Mouse (Mus musculus): ENCODE measurements around the gene Alg14. TPM values are rescaled to one million over a fixed set of nuclear protein-coding genes. Genes with fewer than 3 reads are reported as not detected.

Alg14 gene
- 28.9 and 34.5 TPM in 2 replicates for polyA plus RNA-seq (2015; fragmentation: Nextera tagmentation; extraction: Ambion mirVana)

DNA sequence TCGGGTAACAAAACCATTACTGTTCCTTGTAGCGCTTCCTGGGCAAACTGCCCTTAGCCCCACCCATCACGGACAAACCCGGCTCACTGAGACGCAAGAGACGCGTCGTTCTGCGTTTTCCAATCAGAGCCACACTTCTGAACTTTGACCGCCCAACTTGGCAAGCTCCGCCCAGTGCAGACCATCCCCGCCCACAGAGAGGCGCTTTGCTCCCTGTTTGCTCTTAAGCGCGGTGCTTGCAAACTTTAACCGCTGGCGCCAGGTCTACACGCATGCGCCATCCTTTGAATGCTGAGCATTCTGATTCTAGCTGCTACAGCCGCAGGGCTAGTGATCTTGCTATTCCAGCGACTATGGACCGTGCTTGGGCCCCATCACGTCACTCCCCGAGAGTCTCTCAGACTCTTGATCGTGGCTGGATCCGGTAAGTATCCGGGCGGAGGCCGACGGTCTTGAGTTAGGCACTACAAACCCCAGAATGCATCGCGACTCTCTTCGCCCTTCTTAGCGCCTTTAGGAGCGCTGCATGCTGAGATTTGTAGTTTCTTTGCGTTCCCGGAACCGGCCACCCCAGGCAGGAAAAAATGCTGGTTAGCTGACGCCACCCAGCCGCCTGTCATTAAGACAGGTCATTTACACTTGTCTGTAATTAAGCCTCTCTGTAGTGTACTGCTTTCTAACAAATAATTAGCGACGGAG lies at the start of gene Alg14:
Gene Alg14, plus strand, starts transcription at position 214 of the 699 bp plus-strand sequence.
- Histone ChIP-seq H3K4me3 (peak within 1 kb of the TSS; percentile 65), H3K9me3 (no peaks in the 10 kb centered on the region), H3K4me1 (peaks cover 5% of the 10 kb centered on the region), H3K27me3 (no peaks in the 10 kb centered on the region), H3K36me3 (no peaks in the 10 kb centered on the region), H3K4me2 (replicated peaks) (peak within 1 kb of the TSS; percentile 48), H3K9ac (replicated peaks) (peak within 1 kb of the TSS; percentile 62), H3K27ac (replicated peaks) (peak within 1 kb of the TSS; percentile 95)
- WGBS, result under 1% methylated on average over 42 of the region's 42 CpGs
- ATAC-seq (replicated peaks), result peak; percentile 97

DNA sequence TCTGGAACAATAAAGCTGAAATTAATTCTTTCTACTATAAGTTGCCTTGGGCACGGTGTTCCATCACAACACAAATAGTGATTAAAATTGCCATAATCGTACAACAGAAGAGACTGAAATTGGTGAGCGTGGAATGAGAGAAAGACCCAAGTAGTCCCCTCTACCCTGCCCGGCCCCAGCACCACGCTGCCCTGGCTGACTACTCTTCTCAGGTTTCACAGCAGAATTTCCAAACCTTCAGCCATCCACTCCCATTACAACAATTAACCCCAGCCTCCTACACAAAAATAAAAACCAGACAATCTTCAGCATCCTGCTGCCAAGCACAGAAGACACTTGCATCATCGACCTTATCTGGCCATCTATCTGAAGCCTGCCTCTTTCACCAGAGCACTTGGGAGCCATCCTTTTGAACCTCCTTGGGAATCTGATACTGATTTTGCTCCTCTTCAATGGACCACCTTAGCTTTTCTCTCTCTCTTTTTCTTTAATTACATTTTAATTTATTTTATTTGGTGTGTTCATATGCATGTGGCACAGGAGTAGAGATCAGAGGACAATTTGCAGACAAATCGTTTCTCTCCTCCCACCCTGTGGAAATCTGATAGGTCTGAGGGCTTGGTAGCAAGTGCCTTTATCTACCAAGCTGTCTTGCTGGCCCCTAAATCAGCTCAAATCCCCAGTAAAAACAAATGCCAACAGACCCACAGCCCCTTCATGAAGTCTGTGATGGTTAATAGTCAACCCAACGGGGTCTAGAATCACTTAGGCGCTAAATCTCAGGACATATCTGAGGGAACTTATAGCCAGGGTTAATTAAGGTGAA lies 49.2 kb upstream of the Alg14 start:
- ATAC-seq (replicated peaks), result no peak
- Histone ChIP-seq H3K27me3 (no peaks in the 10 kb centered on the region), H3K9ac (replicated peaks) (no peak overlapping the region), H3K27ac (replicated peaks) (no peak overlapping the region), H3K4me1 (peaks cover 13% of the 10 kb centered on the region), H3K36me3 (no peaks in the 10 kb centered on the region), H3K9me3 (no peaks in the 10 kb centered on the region), H3K4me3 (no peak overlapping the region), H3K4me2 (replicated peaks) (no peak overlapping the region)
- WGBS, result 80% methylated on average over 9 of the region's 9 CpGs

DNA sequence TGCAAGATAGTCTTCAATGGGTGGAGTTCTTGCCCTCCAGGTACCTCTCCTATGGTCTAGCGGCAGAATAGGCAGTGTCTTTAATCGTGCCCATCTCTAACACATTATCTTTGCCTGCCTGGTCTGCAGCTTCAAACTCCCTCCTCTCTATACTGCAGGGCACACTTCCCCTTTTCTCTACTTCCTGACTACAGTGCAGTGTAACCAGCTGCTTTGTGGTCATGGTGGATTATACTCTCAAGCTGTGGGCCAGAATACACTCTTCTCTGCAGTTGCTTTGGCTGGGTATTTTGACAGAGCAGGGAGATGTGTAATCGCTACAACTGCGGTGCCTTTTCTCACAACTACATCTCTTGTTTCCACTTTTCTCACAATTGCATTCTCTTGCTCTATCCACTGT lies 48.6 kb upstream of the Alg14 start:
- H3K36me3 ChIP-seq, result no peaks in the 10 kb centered on the region
- H3K4me3 ChIP-seq, result no peak overlapping the region
- no peak overlapping the region for H3K27ac ChIP-seq (replicated peaks)
- H3K9ac ChIP-seq (replicated peaks), result no peak overlapping the region
- no peak overlapping the region for H3K4me2 ChIP-seq (replicated peaks)
- ATAC-seq (replicated peaks), result no peak
- H3K9me3 ChIP-seq, result no peaks in the 10 kb centered on the region
- 91% methylated on average over 4 of the region's 4 CpGs for WGBS
- H3K4me1 ChIP-seq, result peaks cover 13% of the 10 kb centered on the region
- no peaks in the 10 kb centered on the region for H3K27me3 ChIP-seq

DNA sequence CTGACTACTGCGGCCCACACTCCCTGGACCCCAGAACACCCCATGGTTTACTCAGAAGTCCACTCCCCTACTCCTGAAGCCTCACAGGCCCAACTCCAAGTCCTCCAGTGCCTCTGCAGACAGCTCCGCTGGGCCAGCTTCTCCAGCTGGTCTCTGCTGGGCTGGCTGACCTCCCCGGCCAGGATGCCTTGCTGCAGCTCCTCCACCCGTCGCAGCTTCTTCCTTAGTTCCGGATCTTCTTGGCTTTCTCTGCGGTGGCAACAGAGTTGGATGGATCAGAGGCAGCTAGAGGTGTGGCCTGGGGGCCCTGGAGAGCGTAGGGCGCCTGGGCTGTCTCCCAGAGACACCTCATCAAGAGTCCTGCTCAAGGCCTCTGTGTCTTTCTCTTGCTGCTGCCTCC lies 41.5 kb upstream of the Alg14 start:
- peaks cover 10% of the 10 kb centered on the region; the same call in 1 of the 2 replicates for H3K4me1 ChIP-seq
- no peak overlapping the region for H3K9ac ChIP-seq (replicated peaks)
- WGBS, result 95% methylated on average over 9 of the region's 9 CpGs
- no peak overlapping the region for H3K4me2 ChIP-seq (replicated peaks)
- H3K27ac ChIP-seq (replicated peaks), result no peak overlapping the region
- ATAC-seq (replicated peaks), result no peak
- H3K4me3 ChIP-seq, result no peak overlapping the region
- no peaks in the 10 kb centered on the region for H3K36me3 ChIP-seq
- no peaks in the 10 kb centered on the region for H3K9me3 ChIP-seq
- no peaks in the 10 kb centered on the region for H3K27me3 ChIP-seq

DNA sequence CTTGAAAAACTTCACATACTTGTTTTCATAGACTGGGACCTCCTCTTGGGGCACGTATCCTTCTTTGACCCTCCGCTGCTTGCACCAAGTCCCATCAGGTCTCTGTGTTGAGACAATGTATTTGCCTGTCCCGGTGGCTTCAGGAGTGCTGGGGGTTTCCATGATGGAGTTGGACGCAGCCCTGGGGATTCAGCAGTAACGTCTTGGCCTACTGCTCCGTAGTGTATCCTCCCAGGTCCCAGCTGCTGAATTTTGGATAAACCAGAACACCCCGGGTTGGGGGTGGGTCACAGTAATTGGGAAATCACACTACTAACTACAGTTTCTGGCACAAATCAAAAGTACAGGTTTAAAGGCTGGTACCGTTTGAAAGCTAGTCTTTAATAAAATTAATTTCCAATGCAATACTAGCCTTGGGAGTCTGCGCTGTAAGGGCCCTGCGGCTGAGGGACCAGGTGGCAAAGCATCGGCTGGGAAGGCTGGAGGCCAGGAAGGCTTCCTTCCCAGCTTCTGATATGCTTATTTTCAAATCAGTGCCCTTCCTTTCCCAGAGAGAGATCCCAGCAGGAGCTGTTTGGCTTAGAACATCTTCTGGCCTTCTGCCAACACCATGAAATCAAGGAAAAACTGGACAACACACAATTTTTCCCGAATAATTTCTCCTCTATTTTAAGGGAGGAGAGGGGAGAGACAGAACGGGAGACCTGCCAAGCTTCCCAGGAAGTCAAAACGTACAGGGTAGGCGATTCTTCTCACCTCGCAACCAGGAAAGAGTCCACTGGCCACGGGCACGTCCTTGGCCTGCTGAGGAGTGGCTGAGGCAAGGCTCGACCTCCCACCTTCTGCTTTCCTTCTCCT lies 40.8 kb upstream of the Alg14 start:
- peaks cover 10% of the 10 kb centered on the region; the same call in 1 of the 2 replicates for H3K4me1 ChIP-seq
- H3K4me2 ChIP-seq (replicated peaks), result no peak overlapping the region
- no peaks in the 10 kb centered on the region for H3K27me3 ChIP-seq
- H3K4me3 ChIP-seq, result no peak overlapping the region
- no peaks in the 10 kb centered on the region for H3K9me3 ChIP-seq
- 0 out of 2 replicates have a peak, but pooled peaks have one; percentile 35 for ATAC-seq (replicated peaks)
- 69% methylated on average over 19 of the region's 19 CpGs for WGBS
- peak overlapping the region; percentile 20; the same call in 1 of the 2 replicates for H3K27ac ChIP-seq (replicated peaks)
- H3K36me3 ChIP-seq, result no peaks in the 10 kb centered on the region
- H3K9ac ChIP-seq (replicated peaks), result no peak overlapping the region

DNA sequence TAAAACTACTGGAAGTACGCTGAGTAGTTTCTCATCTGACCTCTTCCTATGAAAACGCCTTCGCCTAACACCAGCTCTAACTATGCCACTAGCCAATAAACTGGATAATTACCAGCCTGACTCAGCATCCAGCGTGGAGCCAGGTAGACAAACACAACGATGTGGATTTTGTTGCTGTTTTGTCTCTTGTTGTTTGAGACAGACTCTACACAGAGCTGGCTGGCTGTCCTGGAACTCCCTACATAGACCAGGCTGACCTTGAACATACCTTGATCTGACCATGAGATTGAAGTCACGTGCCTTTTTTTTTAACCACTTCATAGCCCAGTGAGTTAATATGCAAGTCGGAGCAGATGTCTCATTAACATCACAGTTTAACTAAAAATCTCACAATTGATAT lies 36.1 kb upstream of the Alg14 start:
- WGBS, result 89% methylated on average over 7 of the region's 7 CpGs
- no peaks in the 10 kb centered on the region for H3K27me3 ChIP-seq
- H3K4me2 ChIP-seq (replicated peaks), result no peak overlapping the region

DNA sequence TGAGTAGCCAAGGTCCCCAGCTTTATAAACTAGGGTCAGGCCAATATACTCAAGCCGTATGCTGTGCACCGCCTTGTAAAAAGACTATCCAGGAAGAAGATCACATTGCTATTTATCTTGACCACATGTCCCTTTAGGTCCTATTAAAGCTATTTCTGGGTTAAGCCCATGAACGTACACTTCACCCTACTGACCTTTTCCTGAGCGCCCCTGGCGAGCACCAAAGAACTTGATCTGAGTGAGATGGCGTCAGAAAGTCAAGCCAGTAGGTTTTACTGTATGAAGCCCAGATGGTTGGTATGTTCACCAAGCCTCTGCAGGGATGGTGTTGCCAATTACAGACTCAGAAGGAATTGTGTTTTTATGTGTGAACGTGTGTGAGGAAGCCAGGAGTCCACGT lies 35.4 kb upstream of the Alg14 start:
- Histone ChIP-seq H3K4me2 (replicated peaks) (no peak overlapping the region), H3K4me1 (peaks cover 3% of the 10 kb centered on the region; the same call in 1 of the 2 replicates), H3K27me3 (no peaks in the 10 kb centered on the region; the same call in 1 of the 2 replicates), H3K9ac (replicated peaks) (no peak overlapping the region), H3K27ac (replicated peaks) (no peak overlapping the region), H3K4me3 (no peak overlapping the region), H3K36me3 (no peaks in the 10 kb centered on the region), H3K9me3 (no peaks in the 10 kb centered on the region)
- no peak for ATAC-seq (replicated peaks)
- WGBS, result 88% methylated on average over 8 of the region's 8 CpGs

More for the DNA sequence above, 36.1 kb upstream of the Alg14 start:
- Histone ChIP-seq H3K36me3 (no peaks in the 10 kb centered on the region), H3K9me3 (no peaks in the 10 kb centered on the region), H3K27ac (replicated peaks) (no peak overlapping the region), H3K4me1 (peaks cover 9% of the 10 kb centered on the region; the same call in 1 of the 2 replicates), H3K4me3 (no peak overlapping the region), H3K9ac (replicated peaks) (no peak overlapping the region)
- ATAC-seq (replicated peaks), result no peak

DNA sequence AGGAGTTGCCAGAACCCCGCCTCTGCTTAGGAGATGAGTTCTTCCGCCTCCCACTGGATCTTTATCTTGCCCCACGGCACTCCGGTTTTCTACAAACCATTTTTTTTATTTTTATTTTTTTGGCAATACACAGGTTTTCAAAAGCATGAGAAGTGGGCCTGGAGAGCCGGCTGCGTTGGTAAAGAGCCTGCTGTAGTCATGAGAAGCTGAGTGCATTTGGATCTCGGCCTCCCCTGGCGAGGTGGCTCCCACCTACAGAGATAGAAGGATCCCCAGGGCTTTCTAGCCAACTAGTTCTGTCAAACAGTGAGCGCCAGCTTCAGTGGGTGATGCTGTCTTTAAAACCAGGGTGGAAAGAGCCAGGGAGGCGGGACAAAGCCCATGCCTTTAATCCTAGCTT lies 34.2 kb upstream of the Alg14 start:
- 82% methylated on average over 10 of the region's 10 CpGs for WGBS
- H3K36me3 ChIP-seq, result no peaks in the 10 kb centered on the region
- peaks cover 3% of the 10 kb centered on the region; the same call in 1 of the 2 replicates for H3K27me3 ChIP-seq
- no peak for ATAC-seq (replicated peaks)
- peaks cover 6% of the 10 kb centered on the region for H3K4me1 ChIP-seq
- H3K4me3 ChIP-seq, result no peak overlapping the region
- H3K27ac ChIP-seq (replicated peaks), result no peak overlapping the region
- no peak overlapping the region for H3K4me2 ChIP-seq (replicated peaks)
- no peaks in the 10 kb centered on the region for H3K9me3 ChIP-seq
- H3K9ac ChIP-seq (replicated peaks), result no peak overlapping the region

DNA sequence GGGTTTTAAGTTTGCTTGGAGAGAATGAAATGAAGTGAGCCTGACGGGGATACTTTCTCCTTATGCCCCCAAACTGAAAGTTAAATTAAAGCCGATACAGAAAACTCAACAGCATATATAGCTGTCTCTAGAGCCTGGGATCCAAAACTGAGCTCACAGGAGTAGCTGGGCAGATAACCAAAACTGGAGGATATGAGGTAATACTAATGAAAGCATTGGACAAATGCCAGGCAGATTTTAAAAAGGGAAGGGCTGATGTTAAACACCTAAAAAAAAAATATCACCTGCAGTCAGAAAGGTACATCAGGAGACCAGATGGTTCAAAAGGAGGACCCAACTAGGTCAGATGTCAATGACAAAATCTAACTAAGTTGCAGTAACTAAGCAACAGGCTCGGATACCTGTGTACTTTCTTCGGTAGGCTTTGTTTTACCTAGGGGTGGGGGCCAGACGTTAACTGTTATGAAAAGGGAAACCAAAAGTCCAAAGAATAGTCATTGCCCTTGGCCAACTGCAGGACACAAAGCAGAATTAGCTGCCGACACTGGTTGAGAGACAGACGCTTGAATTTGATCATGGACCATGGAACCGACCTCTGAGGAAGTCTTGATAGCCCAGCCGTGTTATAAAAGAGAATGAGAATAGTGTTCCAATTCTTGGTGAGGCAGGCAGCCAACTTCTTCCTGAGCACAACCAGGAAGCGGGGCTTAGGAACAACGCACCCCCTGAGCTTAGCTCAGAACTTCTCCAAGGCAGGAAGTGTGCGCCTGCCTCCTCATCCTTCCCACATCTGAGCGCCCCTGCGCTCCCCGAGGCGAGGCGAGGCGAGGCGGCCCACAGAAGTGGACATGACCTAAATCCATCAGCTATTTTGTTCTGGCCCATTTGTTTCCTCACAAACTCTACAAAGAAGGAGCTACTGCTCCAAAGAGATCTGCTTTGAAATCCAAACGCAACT lies 32.8 kb upstream of the Alg14 start:
- Histone ChIP-seq H3K4me3 (no peak overlapping the region), H3K9me3 (no peaks in the 10 kb centered on the region), H3K9ac (replicated peaks) (no peak overlapping the region), H3K4me2 (replicated peaks) (no peak overlapping the region), H3K36me3 (no peaks in the 10 kb centered on the region), H3K27ac (replicated peaks) (no peak overlapping the region), H3K27me3 (peaks cover 3% of the 10 kb centered on the region; the same call in 1 of the 2 replicates), H3K4me1 (peaks cover 10% of the 10 kb centered on the region)
- WGBS, result 68% methylated on average over 20 of the region's 20 CpGs
- ATAC-seq (replicated peaks), result no peak

DNA sequence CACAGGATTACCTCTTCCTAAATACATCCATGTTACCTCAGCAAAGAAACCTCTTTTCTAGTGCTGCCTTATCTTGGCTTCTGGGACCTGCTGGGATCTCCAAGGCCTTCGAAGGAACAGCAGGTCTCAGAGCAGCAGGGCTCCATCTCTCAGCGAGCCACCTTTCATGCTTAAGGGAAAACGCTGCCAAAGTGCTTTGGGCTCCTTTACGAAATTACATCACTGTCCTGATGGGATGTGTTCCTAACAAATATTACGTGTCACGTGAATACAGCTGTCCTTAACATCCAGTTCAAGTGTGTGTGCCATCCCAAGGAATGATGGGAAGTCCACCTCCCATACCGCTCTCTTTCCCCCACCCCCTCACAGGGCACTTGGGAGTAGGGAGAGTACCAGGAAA lies 31.5 kb upstream of the Alg14 start:
- no peak overlapping the region for H3K27ac ChIP-seq (replicated peaks)
- no peak for ATAC-seq (replicated peaks)
- WGBS, result 76% methylated on average over 7 of the region's 7 CpGs
- H3K4me3 ChIP-seq, result no peak overlapping the region
- peaks cover 8% of the 10 kb centered on the region for H3K27me3 ChIP-seq
- H3K9me3 ChIP-seq, result no peaks in the 10 kb centered on the region
- H3K4me2 ChIP-seq (replicated peaks), result no peak overlapping the region
- no peaks in the 10 kb centered on the region for H3K36me3 ChIP-seq
- H3K4me1 ChIP-seq, result peaks cover 10% of the 10 kb centered on the region
- H3K9ac ChIP-seq (replicated peaks), result no peak overlapping the region

DNA sequence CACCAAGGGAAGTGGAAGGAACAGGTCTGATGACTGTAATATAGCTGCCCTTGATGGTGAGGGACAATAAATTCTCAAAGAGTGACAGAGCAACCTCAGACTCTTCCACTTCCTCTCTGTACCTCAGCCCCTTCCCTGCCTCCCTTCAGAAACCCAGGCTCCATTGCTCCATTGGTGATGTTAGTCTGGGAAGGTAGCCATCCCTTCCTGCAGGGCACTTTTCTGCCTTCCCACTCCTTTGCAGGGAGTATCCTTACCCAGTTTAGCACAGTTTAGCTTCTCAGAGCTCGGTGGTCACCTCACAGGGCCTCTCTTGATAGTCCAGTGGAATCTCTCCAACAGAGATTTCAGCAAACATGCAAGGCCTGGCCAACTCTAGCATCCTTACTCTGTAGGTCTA lies 30.7 kb upstream of the Alg14 start:
- H3K9ac ChIP-seq (replicated peaks), result no peak overlapping the region
- peaks cover 8% of the 10 kb centered on the region for H3K27me3 ChIP-seq
- no peak for ATAC-seq (replicated peaks)
- 68% methylated on average over 1 of the region's 1 CpGs for WGBS
- H3K27ac ChIP-seq (replicated peaks), result no peak overlapping the region
- no peak overlapping the region for H3K4me2 ChIP-seq (replicated peaks)
- H3K4me1 ChIP-seq, result peaks cover 10% of the 10 kb centered on the region
- H3K36me3 ChIP-seq, result no peaks in the 10 kb centered on the region
- no peaks in the 10 kb centered on the region for H3K9me3 ChIP-seq
- no peak overlapping the region for H3K4me3 ChIP-seq

Data from forebrain, embryonic 15.5 days (tissue).